Mouse (Mus musculus): ENCODE results near the gene Wdr20rt. TPM values are rescaled to one million over a fixed set of nuclear protein-coding genes. Genes with fewer than 3 reads are reported as not detected.

Wdr20rt gene
- not detected for total RNA-seq (2023)

DNA sequence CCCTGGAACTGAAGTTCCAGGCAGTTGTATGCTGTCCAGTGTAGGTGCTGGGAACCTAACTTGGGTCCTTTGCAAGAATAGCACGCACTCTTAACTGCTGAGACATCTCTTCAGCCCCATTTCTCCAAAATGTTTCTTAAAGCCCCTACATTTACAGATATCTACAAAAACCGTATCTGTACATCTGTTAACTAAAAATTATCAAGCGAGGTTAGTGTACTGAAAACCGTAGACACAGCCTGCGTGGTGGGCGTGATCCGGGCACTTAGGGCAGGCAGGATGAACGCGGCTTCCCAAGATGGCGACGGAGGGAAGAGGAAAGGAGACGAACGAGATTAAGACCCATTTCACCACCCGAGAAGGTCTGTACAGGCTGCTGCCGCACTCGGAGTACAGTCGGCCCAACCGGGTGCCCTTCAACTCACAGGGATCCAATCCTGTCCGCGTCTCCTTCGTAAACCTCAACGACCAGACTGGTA is at the start of gene Wdr20rt:
Gene Wdr20rt, plus strand, starts transcription at position 51 of the 479 bp plus-strand sequence.

Other genes with a start within 250 kb of the Wdr20rt start
- 10 to 100 TPM; 45.7 to 52.7 TPM for gene Prpf39, start 189.2 kb upstream of the Wdr20rt start, total RNA-seq (2023)
- 10 to 100 TPM; 22.5 to 23.5 TPM for gene Fkbp3, start 151.5 kb upstream of the Wdr20rt start, total RNA-seq (2023)
- 10 to 100 TPM in 1 of 2 experiments, 1 to 10 TPM in 1; 8.0 to 10.5 TPM for gene Fancm, start 149.9 kb upstream of the Wdr20rt start, total RNA-seq (2023)
- gene Mis18bp1, start 52.9 kb upstream of the Wdr20rt start, total RNA-seq (2023): 10 to 100 TPM; 16.9 to 18.3 TPM

Measured in neutrophil, adult 59 days (primary cell).